Mouse (Mus musculus) neural tube, embryonic 13.5 days (tissue): ENCODE measurements around the gene Mapk12. TPM values are rescaled to one million over a fixed set of nuclear protein-coding genes. Genes with fewer than 3 reads are reported as not detected.

Experiments
- ATAC-seq: fragments of 200-750 bp; cut with Nextera tagmentation; 2 replicates; pipeline ENCODE4 v1.8.0; 2017; ENCODE audit warnings: low read depth, mild to moderate bottlenecking, moderate TSS enrichment, moderate library complexity
- H3K27ac ChIP-seq: fragments of 300-500 bp; sonication (generic); replicated peaks from 2 replicates; pipeline ENCODE4 v1.5.1; 2015; ENCODE audit warnings: moderate library complexity, mild to moderate bottlenecking, inconsistent platforms
- H3K27me3 ChIP-seq: fragments of 300-500 bp; sonication (generic); 2 replicates; pipeline ENCODE4 v1.6.1; 2015; ENCODE audit warnings: mild to moderate bottlenecking, inconsistent platforms
- H3K36me3 ChIP-seq: fragments of 300-500 bp; sonication (generic); 2 replicates; pipeline ENCODE4 v1.6.1; 2015; ENCODE audit warnings: mild to moderate bottlenecking, inconsistent platforms
- H3K4me1 ChIP-seq: fragments of 300-500 bp; sonication (generic); replicated peaks from 2 replicates; pipeline ENCODE4 v1.6.1; 2015; ENCODE audit warnings: inconsistent platforms
- H3K4me2 ChIP-seq: fragments of 300-500 bp; sonication (generic); 2 replicates; pipeline ENCODE4 v1.6.1; 2015; ENCODE audit warnings: inconsistent platforms, mild to moderate bottlenecking, moderate library complexity
- H3K4me3 ChIP-seq: fragments of 300-500 bp; sonication (generic); 2 replicates; pipeline ENCODE4 v1.5.1; 2015; ENCODE audit warnings: mild to moderate bottlenecking, inconsistent platforms
- H3K9ac ChIP-seq: fragments of 300-500 bp; sonication (generic); 2 replicates; pipeline ENCODE4 v1.6.1; 2015; ENCODE audit warnings: moderate library complexity, mild to moderate bottlenecking, inconsistent platforms
- H3K9me3 ChIP-seq: fragments of 300-500 bp; sonication (generic); 2 replicates; pipeline ENCODE4 v1.6.1; 2016; ENCODE audit warnings: inconsistent platforms
- WGBS: fragments of 180-500 bp; shearing (Covaris S2); methylation state at CpG from one replicate; pipeline ENCODE4 v1.1.7; 2015; 5-methylcytosine and 5-hydroxymethylcytosine counted together
- polyA plus RNA-seq: library from polyadenylated mRNA; unstranded; fragments of >200 nt; fragmentation: Nextera tagmentation; extraction: Ambion mirVana; gene quantifications from 2 replicates; pipeline ENCODE4 v1.2.1, GENCODE M21; 2015

The Mapk12 gene
- polyA plus RNA-seq, 1 experiment from 2014 or later = 7.0 TPM

GRCm38 (mm10) chr15:89145813-89146350 is 5.4 kb upstream of the Mapk12 start:
- Histone ChIP-seq H3K4me2 (peak overlapping the region; percentile 77), H3K9me3 (no peaks in the 10 kb centered on the region), H3K4me3 (peak overlapping the region; percentile 67), H3K4me1 (peaks cover 45% of the 10 kb centered on the region), H3K9ac (peak overlapping the region; percentile 84), H3K27me3 (peaks cover 5% of the 10 kb centered on the region; the same call in 1 of the 2 replicates), H3K27ac (no peak overlapping the region), H3K36me3 (peaks cover 36% of the 10 kb centered on the region)
- 79% methylated on average over 24 of the region's 24 CpGs for WGBS
- ATAC-seq = no peak

DNA sequence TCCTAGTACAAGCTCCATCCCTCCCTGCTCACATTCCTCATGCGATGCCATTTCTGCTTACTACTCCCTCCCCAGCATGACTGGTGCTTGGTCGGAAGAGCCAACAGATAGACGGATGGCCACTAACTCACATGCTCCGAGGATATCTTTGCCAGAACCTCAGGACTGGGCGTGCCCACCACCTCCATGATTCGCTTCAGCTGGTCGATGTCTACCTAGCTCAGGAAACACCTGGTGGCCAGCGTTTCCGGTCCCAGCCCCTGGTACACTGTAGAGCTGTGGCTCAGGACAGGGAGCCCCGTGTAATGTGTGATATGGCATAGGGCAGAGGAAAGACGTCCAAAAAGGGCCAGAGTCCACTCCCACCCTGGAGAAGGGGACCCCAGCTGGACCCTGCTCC is 4.5 kb upstream of the Mapk12 start:
- Histone ChIP-seq H3K9ac (no peak overlapping the region), H3K27ac (no peak overlapping the region), H3K4me1 (peaks cover 47% of the 10 kb centered on the region), H3K4me2 (no peak overlapping the region), H3K36me3 (peaks cover 36% of the 10 kb centered on the region), H3K27me3 (peaks cover 14% of the 10 kb centered on the region), H3K4me3 (no peak overlapping the region), H3K9me3 (no peaks in the 10 kb centered on the region)
- no peak for ATAC-seq
- 94% methylated on average over 11 of the region's 11 CpGs for WGBS

GRCm38 (mm10) chr15:89143134-89143533 is 2.6 kb upstream of the Mapk12 start:
- Histone ChIP-seq H3K4me1 (peaks cover 41% of the 10 kb centered on the region), H3K36me3 (peaks cover 36% of the 10 kb centered on the region), H3K4me2 (no peak overlapping the region), H3K9ac (no peak overlapping the region), H3K27me3 (peaks cover 27% of the 10 kb centered on the region), H3K9me3 (no peaks in the 10 kb centered on the region), H3K4me3 (no peak overlapping the region), H3K27ac (no peak overlapping the region)
- 88% methylated on average over 2 of the region's 2 CpGs for WGBS
- no peak for ATAC-seq

DNA sequence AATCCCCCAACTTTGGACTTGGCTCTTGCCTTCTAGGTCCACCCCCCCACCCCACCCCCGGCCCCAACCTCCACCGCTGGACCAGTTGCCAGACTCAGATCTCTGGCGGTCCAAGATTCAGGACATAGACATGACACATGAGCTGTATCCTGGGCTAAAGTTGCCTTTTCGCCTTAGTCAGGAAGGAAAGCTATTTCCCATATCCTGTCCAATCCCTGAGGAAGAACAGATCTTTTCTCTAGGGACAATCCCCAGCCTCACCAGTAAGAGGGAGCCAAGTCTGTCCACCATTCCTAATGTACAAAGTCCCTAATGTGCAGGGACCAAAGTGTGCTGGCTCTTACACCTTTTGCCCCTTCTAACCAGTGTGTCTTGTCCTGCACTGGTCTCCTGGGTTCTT is 1.4 kb upstream of the Mapk12 start:
- ATAC-seq = no peak
- WGBS = 70% methylated on average over 4 of the region's 4 CpGs
- Histone ChIP-seq H3K9me3 (no peaks in the 10 kb centered on the region), H3K27me3 (peaks cover 27% of the 10 kb centered on the region), H3K4me2 (no peak overlapping the region), H3K4me1 (peaks cover 32% of the 10 kb centered on the region), H3K9ac (no peak overlapping the region), H3K36me3 (peaks cover 36% of the 10 kb centered on the region), H3K27ac (no peak overlapping the region), H3K4me3 (no peak overlapping the region)

- no peak for ATAC-seq
- H3K9ac ChIP-seq = no peak overlapping the region
- peaks cover 27% of the 10 kb centered on the region for H3K4me1 ChIP-seq
- no peak overlapping the region for H3K4me3 ChIP-seq
- no peak overlapping the region for H3K4me2 ChIP-seq
- no peaks in the 10 kb centered on the region for H3K9me3 ChIP-seq
- 24% methylated on average over 5 of the region's 5 CpGs for WGBS
- H3K36me3 ChIP-seq = peaks cover 36% of the 10 kb centered on the region
- H3K27me3 ChIP-seq = peaks cover 27% of the 10 kb centered on the region
- H3K27ac ChIP-seq = no peak overlapping the region
These were observed 940 bp upstream of the Mapk12 start for GRCm38 (mm10) chr15:89141443-89141842.

DNA sequence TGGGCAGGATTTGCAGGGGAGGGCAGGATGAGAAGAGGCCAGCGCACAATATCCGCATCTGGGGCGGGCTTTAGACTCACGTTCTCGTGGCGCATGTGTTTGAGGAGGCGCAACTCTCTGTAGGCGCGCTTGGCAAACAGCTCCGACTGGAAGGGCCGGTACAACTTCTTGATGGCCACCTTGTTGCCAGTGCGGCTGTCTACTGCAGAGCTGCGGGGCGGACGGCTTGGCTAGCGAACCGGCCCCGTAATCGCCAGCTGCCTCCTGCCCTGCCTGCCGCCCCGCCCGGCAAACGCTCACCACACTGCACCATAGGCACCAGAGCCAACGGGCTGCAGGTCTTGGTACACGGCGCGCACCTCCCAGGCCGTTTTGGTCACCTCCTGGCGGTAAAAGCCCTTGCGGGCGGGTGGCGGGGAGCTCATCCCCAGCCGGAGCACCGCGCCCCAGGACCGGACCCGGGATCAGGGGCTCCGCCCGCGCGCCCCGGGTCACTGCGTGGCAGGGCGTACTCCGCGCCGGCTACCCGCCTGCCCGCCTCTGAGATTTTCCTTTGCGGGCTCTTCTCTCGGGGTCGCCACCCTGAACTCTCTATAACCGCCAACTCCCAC is 350 bp downstream of the Mapk12 start:
- peak; percentile 45; the same call in 1 of the 2 replicates for ATAC-seq
- WGBS = under 1% methylated on average over 53 of the region's 53 CpGs

DNA sequence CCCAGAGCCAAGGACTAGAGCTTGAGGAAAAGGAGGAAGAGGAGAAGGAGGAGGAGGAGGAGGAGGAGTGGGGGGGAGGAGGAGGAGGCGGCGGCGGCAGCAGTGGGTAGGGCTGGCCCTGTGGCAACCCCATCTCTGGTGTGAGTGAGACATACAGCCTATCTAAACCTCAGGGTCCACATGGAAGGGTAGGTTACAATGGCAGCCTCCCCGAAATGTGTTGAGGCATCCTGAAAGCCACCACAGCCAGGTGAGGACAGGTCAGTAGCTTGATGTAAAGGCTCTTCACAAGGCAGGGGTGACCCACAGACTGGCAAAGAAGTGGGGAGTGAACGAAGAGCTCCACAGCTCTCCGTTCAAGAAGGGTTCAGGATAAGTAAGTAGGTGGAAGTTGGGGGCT is 2.0 kb downstream of the Mapk12 start:
- no peak for ATAC-seq
- no peaks in the 10 kb centered on the region for H3K9me3 ChIP-seq
- H3K4me2 ChIP-seq = no peak overlapping the region
- H3K4me3 ChIP-seq = no peak overlapping the region
- WGBS = 92% methylated on average over 6 of the region's 6 CpGs
- H3K4me1 ChIP-seq = peaks cover 22% of the 10 kb centered on the region
- no peak overlapping the region for H3K27ac ChIP-seq
- H3K36me3 ChIP-seq = peaks cover 12% of the 10 kb centered on the region
- H3K9ac ChIP-seq = no peak overlapping the region
- peaks cover 27% of the 10 kb centered on the region for H3K27me3 ChIP-seq

More for the DNA sequence above, 350 bp downstream of the Mapk12 start:
- Histone ChIP-seq H3K4me2 (peak overlapping the region; percentile 95), H3K4me1 (peaks cover 22% of the 10 kb centered on the region), H3K9ac (peak overlapping the region; percentile 71), H3K9me3 (no peaks in the 10 kb centered on the region), H3K36me3 (peaks cover 27% of the 10 kb centered on the region), H3K27ac (no peak overlapping the region), H3K4me3 (peak overlapping the region; percentile 47), H3K27me3 (peaks cover 27% of the 10 kb centered on the region)

DNA sequence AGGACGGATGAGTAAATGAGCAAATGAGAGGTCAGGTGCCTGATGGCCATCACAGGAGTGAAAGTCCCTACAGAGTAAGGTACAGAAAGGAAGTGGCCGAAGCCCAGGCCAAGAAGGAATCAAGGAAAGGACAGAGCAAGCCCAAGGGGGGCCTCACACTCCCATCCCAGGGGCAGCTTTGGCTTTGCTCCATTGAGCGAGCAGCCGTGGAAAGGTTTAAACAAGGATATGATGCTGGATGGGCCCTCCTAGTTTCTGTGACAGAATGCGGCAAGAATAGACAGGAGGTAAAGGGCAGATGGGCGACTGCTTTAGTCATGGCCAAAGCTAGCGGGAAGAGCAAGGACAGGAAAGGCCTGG is 2.5 kb downstream of the Mapk12 start:
- Histone ChIP-seq H3K4me3 (no peak overlapping the region), H3K9ac (no peak overlapping the region), H3K36me3 (peaks cover 7% of the 10 kb centered on the region), H3K4me2 (no peak overlapping the region), H3K9me3 (no peaks in the 10 kb centered on the region), H3K4me1 (peaks cover 22% of the 10 kb centered on the region), H3K27me3 (peaks cover 27% of the 10 kb centered on the region), H3K27ac (no peak overlapping the region)
- WGBS = 88% methylated on average over 7 of the region's 7 CpGs
- no peak for ATAC-seq

DNA sequence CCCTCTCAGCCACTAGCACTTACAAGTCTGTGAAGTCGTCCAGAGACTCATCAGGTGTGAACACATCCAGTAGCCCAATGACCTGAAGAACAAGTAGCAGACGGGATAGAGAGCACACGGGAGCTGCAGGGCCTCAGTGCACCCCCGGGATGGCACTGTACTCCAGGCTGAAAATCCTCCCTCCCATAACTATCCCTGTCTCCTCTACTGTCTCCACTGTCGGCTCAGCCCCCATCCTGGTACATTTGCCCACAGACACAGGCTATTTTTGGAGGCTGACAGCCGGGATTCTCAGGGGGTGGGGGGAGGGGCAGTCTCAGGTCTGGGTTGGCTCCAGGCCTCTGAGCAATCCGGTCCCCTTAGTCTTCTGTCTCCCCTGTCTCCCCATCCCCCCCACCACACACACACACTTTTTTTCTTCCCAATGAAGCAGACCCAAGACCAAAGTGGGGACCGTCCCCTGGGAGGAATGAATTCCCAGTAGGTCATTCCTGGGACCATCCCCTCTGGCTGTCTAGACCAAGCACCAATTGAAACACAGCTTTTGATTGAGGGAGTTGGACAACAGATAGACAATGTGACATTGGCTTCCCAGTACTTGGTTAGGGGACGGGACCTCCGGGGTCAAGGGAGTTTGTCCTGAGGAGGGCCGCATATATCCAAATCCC is 3.0 kb downstream of the Mapk12 start:
- peaks cover 27% of the 10 kb centered on the region for H3K27me3 ChIP-seq
- H3K4me2 ChIP-seq = no peak overlapping the region
- 73% methylated on average over 11 of the region's 11 CpGs for WGBS
- no peak overlapping the region for H3K4me3 ChIP-seq
- no peak overlapping the region for H3K9ac ChIP-seq
- peaks cover 22% of the 10 kb centered on the region for H3K4me1 ChIP-seq
- no peak overlapping the region for H3K27ac ChIP-seq
- H3K36me3 ChIP-seq = peaks cover 2% of the 10 kb centered on the region; the same call in 1 of the 2 replicates
- no peak for ATAC-seq
- no peaks in the 10 kb centered on the region for H3K9me3 ChIP-seq

- no peak overlapping the region for H3K4me2 ChIP-seq
- no peaks in the 10 kb centered on the region for H3K36me3 ChIP-seq
- H3K27me3 ChIP-seq = peaks cover 27% of the 10 kb centered on the region
- WGBS = 96% methylated on average over 5 of the region's 5 CpGs
- H3K4me1 ChIP-seq = peaks cover 22% of the 10 kb centered on the region
- H3K9me3 ChIP-seq = no peaks in the 10 kb centered on the region
- no peak overlapping the region for H3K9ac ChIP-seq
- ATAC-seq = no peak
- no peak overlapping the region for H3K27ac ChIP-seq
- no peak overlapping the region for H3K4me3 ChIP-seq
These were observed 3.9 kb downstream of the Mapk12 start for GRCm38 (mm10) chr15:89136461-89137155.

DNA sequence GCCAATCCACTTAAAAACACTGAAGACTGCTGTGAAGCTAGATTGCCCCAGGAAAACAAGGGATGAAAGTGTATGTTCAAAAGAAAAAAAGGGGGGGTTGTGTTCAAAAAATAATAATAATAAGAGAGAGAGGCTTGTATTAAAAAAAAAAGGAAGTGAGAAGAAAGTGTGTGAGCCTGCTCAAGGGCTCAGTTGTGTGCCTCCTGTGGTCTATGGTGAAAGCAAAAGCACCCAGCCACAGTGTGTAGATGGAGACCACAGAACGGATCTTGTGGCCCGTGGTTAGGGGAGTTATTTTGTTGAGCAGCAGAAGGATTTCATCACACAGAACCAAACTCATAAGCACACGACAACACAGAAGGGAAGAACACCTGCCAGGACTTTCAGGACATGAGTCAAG is 9.2 kb downstream of the Mapk12 start:
- Histone ChIP-seq H3K9me3 (no peaks in the 10 kb centered on the region), H3K4me2 (no peak overlapping the region), H3K4me3 (no peak overlapping the region), H3K27me3 (no peaks in the 10 kb centered on the region), H3K36me3 (0 out of 2 replicates have a peak, but pooled peaks cover 4% of the 10 kb centered on the region), H3K27ac (no peak overlapping the region), H3K9ac (no peak overlapping the region), H3K4me1 (peaks cover 21% of the 10 kb centered on the region)
- no peak for ATAC-seq
- 90% methylated on average over 3 of the region's 3 CpGs for WGBS

DNA sequence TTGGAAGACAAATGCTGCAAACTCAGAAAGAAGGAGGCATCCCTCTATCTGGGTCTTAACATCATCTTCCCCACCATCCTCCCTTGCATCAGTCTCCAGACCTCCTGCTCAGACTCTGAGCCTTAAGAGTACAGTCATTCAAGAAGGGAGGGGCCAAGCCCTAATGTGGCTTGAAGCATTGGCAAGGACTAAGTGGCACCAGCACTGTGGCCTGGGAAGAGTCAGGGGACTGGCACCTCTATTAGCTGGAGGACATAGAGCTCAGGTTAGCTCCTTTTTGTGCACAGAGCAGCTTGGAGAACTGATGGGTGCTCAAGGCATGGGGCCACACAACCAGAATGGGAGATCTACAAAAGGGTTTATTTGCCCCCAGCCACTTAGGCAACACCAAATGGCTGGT is 10.3 kb downstream of the Mapk12 start:
- no peaks in the 10 kb centered on the region for H3K9me3 ChIP-seq
- no peak overlapping the region for H3K4me2 ChIP-seq
- H3K9ac ChIP-seq = no peak overlapping the region
- H3K36me3 ChIP-seq = 0 out of 2 replicates have a peak, but pooled peaks cover 4% of the 10 kb centered on the region
- no peak overlapping the region for H3K4me3 ChIP-seq
- peaks cover 21% of the 10 kb centered on the region for H3K4me1 ChIP-seq
- H3K27me3 ChIP-seq = no peaks in the 10 kb centered on the region
- H3K27ac ChIP-seq = no peak overlapping the region
- no peak for ATAC-seq
